Mouse (Mus musculus): ENCODE data around the gene Ndufs7.

DNA sequence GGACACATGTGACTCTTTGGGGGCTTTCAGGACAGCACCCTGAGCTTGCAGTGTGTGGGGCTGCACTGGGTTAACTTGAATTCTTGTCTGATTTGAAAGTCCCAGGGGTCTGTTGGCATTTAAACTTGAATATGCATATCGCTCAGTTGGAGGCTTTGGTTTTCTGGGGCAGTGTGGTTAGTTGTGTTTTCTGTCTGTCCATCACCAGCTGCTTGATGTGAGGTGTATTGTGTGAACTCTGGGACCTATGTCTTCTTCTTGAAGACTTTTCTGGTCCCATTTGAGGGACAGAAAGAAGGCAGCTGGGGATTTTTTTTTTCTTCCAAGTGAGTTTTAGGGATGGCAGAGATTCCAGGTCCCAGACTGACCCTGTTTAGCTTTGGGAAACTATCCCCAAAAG is 41.7 kb upstream of the Ndufs7 start:
- TF ChIP-seq CTCF (IDR thresholded peaks at IDR 0.05; ENCODE audit: low read depth) (no peak), EP300 (IDR thresholded peaks at IDR 0.05; ENCODE audit: low read depth) (no peak)

Data from heart, postnatal 0 days (tissue).